Mouse (Mus musculus) naive thymus-derived CD4-positive, alpha-beta T cell, adult 2 months (primary cell): ENCODE measurements at regions not wholly inside any gene's neighbourhood (a gene's known extent, or its start where the extent isn't known, plus 50 kb on each side); places are given as distances from the start of the nearest gene placed in this dataset.
"Not testable (repeated sequence)": the region's sequence is repeated elsewhere in the genome, so short reads cannot be mapped to it uniquely, and the experiment has no call there.

Experiments used
- DNase-seq: peaks from one replicate; pipeline ENCODE4 v3.0.0-alpha.2; 2011; ENCODE audit warnings: low read depth

GRCm38 (mm10) chr1:150160314-150160713 is 60.5 kb downstream of the Ptgs2 start:
- no peak for DNase-seq

GRCm38 (mm10) chr1:150164890-150165596 is 65.2 kb downstream of the Ptgs2 start:
- DNase-seq: peak; percentile 20

- DNase-seq: peak; percentile 3
Measured at GRCm38 (mm10) chr1:150165597-150165973, 65.8 kb downstream of the Ptgs2 start.

GRCm38 (mm10) chr1:150167172-150167571 is 67.3 kb downstream of the Ptgs2 start:
- no peak for DNase-seq

GRCm38 (mm10) chr1:150174204-150174603 is 74.4 kb downstream of the Ptgs2 start:
- DNase-seq: no peak

- no peak for DNase-seq
Measured at GRCm38 (mm10) chr1:150177029-150177740, 77.4 kb downstream of the Ptgs2 start.

GRCm38 (mm10) chr1:150202022-150202421 is 102.2 kb downstream of the Ptgs2 start:
- DNase-seq: no peak

- DNase-seq: no peak
Measured at GRCm38 (mm10) chr1:150212454-150212853, 106.8 kb upstream of the Pdc start.

- no peak for DNase-seq
Measured at GRCm38 (mm10) chr1:150216672-150217071, 102.5 kb upstream of the Pdc start.

- DNase-seq: no peak
Measured at GRCm38 (mm10) chr1:150218802-150219201, 100.4 kb upstream of the Pdc start.

GRCm38 (mm10) chr1:150225529-150225928 is 93.7 kb upstream of the Pdc start:
- DNase-seq: no peak

- DNase-seq: not testable (repeated sequence)
Measured at GRCm38 (mm10) chr1:150239504-150239903, 79.7 kb upstream of the Pdc start.

GRCm38 (mm10) chr1:150240110-150240509 is 79.1 kb upstream of the Pdc start:
- DNase-seq: no peak

GRCm38 (mm10) chr1:150241153-150241552 is 78.1 kb upstream of the Pdc start:
- DNase-seq: no peak

- no peak for DNase-seq
Measured at GRCm38 (mm10) chr1:150242108-150242507, 77.1 kb upstream of the Pdc start.

GRCm38 (mm10) chr1:150244916-150245315 is 74.3 kb upstream of the Pdc start:
- no peak for DNase-seq

GRCm38 (mm10) chr1:150251422-150251821 is 67.8 kb upstream of the Pdc start:
- DNase-seq: no peak

- DNase-seq: no peak
Measured at GRCm38 (mm10) chr1:150251876-150252275, 67.3 kb upstream of the Pdc start.

- DNase-seq: no peak
Measured at GRCm38 (mm10) chr1:150257596-150257995, 61.6 kb upstream of the Pdc start.

- DNase-seq: no peak
Measured at GRCm38 (mm10) chr1:150260355-150260754, 58.9 kb upstream of the Pdc start.

GRCm38 (mm10) chr1:150266502-150266901 is 52.7 kb upstream of the Pdc start:
- peak; percentile 7 for DNase-seq

- DNase-seq: no peak
Measured at GRCm38 (mm10) chr1:150267003-150267402, 52.2 kb upstream of the Pdc start.
